Mouse (Mus musculus) cerebellum, adult 11 months (tissue): ENCODE measurements at regions not wholly inside any gene's neighbourhood (a gene's known extent, or its start where the extent isn't known, plus 50 kb on each side); places are given as distances from the start of the nearest gene placed in this dataset.

Source experiments
- DNase-seq: peaks from one replicate; pipeline ENCODE4 v3.0.0; 2022

DNA sequence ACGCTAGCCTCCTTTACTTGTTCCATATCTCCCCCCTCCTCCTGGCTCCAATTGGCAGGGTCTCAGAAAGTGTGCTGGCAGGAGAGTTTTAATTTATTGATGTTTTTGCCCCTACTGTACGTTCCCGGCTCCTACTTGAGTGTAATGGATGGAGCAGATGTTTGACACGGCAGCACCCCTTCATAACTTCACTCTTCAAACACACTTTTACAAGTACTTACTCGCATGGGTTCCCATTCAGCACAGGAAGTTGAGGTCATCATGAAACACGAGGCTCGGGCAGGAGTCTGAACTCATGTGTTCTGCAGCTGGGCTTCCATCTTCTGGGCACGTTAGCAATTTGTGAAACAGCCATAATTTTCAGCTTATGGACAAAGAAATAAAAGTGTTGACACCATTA, 504.3 kb upstream of the Mgmt start:
- DNase-seq: no peak

DNA sequence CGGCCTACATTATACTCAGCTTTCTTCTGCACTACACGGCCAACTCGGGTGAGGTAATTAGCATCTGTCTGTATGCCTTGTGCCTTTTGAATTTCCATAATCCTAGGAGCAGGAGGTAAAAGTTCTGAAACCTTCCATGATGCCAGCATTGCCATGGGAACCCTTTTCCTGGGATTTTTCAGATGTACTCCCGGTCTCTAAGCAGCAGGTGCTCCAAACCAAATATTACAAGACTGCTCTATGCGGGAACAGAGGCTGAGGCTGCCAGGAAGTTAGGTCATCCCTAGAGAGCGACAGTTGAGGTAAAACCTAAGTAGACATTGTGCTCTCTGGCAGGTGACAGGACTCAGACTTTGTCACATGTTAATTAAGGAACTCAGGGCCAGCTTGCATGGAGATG, 501.0 kb upstream of the Mgmt start:
- DNase-seq: no peak

DNA sequence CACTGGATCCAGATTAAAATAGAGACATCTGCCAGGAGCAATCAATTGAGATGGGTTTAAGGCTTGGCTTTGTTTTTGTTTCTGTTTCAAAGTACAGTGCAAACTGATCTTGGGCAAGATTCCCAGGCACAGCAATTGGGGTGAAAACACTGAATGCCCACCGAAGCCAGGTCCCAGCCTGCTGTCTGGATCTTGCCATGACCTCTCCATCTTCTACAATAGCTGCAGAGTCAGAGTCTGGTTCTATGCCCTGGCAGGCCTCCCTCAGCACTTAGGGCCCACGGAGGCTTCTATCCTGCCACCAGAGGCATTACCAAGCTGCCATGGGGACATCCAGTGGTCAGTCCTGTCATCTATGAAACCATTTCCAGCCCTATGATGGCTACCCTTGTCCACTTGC, 498.6 kb upstream of the Mgmt start:
- no peak for DNase-seq

DNA sequence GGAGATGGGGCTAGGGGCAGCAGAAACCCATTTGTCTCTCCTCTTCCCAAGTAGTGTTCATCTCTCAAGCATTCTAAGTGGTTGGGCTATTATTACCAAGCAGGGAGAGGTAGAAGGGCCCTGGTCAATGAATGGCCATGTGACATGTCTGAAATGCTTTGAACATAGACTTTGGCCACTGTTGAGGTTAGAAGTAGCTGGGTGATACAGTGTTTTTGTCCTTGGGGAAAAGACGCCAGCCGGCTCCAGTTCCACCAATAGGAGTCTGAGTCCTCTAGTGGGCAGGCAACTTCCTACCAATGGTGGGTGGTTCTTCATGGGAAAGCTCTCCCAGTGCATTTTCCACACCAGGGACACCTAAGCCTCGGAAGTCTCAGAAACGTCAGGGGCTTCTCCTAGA, 497.3 kb upstream of the Mgmt start:
- DNase-seq: no peak

DNA sequence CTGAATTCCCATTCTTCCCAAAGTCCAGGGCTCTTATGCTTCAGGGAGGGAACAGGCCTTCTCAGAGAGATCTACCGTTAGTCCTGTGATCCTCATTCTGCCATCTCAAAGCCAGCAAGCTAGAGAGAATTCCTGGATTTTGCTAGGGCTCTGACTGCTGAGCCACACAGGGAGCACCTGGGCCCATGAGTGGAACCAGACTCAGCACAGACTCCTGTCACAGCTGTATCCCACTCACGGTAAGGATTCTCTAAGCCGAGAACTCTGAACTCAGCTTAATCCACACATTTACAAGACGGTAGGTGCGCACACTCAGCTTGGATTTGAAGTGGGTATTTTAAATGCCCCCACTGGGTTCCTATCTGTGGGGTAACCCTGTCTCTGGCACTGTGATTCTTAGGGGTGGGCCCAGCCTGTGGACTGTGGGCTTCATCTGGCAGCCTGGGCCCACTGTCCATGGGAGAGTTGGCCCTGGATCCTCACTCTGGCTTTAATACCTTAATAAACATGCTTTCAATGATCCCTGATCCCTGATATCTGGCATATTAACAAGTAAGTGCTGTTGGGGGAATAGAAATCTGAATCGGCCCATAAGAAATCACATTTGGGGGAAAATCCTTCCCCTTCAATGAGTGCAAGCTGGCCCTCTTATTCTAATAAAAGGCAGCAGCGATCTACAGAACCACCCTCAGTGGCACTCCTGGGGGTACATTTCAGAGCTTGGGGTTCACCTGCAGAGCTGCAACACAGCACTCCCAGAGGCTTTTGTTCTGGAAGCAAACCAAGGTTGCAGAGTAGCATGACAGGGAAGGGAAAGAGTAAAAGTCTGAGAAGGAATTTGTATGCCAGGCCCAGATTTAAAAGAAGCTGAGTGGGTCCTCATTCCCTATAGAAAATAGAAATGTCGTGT, 491.5 kb upstream of the Mgmt start:
- no peak for DNase-seq

DNA sequence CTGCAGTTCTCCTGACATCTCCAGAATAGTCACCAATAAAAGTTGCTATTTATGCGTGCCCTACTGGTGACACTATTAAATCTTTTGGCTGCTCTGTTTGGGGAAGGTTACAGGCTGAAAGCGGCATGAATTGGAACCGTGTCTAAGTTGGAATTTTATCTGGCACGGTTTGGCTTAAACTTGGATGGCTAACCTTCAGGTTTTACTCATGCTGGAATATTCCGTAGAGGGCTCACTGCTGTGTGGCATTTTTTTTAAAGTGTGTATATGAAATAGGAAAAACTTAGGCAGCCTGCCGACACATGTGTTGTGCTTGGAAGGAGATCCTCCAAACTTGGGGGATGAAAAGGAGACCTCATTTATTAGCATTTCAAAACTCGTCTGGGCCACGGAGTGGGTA, 489.0 kb upstream of the Mgmt start:
- DNase-seq: no peak

DNA sequence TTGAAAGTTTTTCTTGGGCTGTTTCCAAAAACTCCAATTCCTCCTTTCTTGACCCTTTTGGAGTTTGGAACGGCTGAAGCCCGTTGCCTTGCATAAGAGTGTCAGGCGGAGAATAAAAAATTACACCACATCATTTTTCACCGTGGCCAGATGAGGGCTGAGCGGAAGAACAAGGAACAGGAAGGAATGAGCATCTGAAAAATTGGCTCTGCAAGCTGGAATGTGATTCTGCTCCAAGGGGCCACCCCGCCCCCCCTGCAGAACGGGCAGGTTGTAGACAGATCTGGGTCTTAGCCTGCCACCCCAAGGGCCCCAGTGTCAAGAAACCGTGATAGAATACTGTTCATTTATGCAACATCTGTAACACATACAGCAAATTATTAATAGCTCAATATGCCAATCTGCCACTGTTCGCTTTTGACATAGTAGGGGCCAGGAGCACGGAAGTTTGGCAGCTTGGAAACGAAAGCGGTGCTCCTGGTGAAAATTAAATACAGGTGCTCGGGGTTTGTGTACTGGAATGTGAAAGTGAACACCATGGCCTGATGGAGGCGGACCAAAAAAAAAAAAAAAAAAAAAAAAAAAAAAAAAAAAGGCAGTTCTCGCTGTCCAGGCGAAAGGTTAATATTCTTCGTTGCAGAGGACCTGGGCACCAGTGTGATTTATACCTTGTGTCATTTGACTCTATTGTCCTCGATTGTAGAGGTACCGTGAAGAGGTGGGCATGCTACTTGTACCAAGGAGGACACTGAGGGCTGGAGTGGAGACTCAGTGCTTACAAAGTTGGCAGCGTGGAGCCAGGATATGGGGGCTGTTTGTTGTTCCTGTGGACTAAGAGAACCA, 487.9 kb upstream of the Mgmt start:
- DNase-seq: no peak

DNA sequence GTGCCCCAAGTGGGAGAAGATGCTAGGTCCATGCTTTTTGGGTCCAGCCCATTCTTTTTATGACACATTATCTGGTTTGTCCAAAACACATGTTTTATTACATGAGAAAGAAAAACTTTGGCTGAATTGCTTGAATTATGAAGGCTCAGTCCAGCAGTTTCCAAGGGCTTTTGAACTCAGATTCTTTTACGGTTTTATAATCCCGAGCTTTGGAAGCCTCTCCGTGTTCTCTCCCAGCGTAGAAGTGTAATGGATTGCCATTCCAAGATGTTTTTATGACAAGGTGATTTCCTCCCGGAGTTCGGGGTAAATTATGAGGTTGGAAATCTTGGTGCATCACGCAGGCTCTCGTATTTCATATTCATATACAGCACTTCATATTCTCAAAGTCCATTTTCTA, 479.6 kb upstream of the Mgmt start:
- no peak for DNase-seq

DNA sequence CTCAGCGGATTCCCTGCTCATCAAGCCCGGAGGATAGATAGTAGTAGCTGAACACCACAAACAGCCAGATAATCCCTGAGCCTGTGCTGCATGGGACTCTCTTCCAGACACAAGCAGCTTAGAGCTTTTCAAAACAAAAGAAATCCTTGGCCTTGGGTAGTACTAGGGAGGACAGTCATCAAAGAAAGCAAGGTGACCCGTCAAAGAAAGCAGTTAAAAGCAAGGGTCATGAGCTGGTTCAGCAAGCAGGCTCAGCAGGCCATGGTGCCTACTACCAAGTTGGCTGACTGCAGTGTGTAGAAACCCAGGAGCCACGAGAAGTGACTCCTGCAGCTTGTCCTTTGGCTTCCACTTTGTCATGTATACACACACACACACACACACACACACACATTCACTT, 477.1 kb upstream of the Mgmt start:
- DNase-seq: no peak

DNA sequence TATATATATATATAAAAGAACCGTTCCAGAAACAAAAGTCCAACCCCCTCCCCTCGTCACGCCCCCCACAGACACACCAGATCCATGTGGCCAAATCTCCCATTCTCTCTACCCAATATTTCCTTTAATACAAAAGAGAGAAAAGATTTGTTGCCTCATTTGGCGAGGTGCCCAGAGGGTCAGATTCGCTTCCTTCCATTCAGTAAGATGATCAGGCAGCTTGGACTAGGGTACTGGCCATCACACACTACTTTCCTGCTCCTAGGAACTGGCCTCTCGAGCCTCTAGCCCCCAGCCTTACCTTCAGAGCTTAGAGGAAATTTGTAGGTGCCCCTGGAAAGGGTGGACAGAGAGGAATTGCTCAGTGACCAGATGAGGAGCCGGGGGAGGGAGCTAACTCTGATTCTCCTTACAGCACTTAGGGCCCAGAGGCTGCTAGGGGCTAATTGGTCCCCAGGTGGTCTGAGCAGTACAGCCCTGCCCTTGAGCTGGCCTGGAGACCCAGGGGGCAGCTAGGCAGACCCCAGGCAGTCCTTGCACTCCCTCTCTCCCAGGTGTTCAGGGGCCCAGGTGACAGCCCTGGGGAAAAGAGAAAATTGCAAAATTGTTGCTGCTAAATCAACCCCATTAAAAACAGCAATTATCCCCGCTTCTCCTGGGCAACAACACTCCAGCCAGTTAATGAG, 470.4 kb upstream of the Mgmt start:
- DNase-seq: no peak

DNA sequence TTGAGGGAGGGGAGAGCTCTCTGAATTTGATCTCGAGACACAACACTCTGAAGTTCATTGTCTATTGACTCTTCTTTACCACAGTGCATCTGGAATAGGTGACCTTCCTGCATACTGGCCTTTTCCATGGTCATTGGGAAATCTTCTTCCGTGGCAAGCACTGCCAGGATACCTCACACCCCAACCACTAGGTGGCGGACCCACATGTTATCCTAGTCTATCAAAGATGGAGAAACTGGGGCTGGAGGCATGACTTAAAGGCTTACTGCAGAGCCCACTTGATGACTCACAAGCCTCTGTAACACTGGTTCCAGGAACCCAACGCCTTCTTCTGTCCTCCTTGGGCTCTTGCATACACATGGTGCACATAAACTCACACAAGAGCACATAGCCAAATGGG, 467.2 kb upstream of the Mgmt start:
- no peak for DNase-seq

DNA sequence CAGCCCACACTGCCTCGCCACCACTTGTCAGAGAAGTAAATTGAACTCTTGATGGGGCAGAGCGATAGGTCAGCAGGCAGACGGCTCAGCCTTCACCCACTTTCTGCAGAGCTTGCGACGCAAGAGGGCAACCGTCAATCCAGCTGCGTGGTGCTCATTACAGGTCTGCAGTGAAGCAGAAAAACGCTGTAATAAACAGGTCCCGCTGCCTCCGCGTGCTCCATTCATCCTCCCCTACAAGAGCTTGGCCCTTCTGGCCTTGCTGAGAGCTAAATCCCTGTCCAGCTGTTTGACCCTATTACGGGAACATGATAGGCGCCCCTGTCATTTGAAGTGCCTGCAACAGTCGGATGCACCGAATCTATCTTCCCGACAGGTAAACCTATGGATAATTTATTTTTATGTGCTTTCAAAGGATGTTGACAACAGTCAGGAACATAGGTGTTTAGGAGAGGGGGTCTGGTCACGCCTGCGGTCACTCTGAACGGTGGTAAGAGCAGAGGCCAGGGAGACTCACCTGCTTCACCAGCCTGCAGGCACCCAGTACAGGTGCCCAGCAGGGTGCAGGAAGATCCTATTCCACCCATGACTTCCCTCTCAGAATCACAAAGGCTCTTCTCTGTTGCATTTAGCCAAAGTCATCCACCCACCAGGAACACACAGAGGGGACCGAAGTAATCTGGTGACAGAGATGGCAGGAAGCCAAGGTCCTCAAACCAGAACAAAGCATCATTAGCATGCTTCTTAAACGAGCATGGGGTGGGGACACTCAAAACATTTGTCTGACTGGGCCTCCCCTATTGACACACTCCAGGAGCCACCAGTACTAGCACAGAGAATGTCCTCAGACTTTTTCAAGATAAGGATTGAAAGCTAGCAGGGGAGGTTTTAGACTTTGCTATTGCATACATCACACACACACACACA, 464.1 kb upstream of the Mgmt start:
- no peak for DNase-seq

DNA sequence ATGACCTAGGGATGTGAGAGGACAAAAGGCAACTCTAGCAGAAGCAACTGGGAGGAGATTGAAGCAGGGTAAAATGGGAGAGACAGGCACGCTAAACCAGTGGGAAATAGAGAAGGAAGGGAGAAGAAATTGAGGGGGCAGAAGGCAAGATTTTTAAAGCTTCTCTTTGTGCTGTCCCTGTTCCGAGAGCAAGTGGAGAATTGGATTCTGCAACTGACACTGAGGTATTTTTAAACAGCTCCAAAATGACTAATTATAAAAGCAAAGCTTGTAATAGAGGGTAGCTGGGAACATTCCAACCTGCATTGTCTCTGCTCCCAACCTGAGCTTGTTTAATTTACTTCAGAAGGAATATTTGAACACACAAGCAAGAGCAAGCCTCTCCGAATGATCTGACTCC, 460.7 kb upstream of the Mgmt start:
- no peak for DNase-seq

DNA sequence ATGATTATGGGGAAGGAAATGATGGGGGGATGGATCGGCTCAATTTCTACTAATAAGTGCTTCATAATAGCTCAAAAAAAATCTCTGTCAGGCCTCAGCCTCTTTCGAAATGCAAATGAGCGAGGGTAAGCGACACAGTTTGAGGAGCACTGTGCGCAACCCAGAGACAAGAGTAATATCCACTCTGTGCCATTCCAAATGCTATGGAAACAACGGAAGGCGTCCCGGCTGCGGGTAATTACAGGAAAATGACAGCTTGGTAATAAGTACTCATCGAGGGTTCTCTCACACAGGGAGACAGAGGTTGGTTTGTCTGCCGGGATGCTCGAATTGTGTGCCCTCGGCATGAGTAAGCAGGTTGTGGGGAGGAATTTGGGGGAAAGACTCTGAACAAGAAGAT, 459.9 kb upstream of the Mgmt start:
- no peak for DNase-seq

DNA sequence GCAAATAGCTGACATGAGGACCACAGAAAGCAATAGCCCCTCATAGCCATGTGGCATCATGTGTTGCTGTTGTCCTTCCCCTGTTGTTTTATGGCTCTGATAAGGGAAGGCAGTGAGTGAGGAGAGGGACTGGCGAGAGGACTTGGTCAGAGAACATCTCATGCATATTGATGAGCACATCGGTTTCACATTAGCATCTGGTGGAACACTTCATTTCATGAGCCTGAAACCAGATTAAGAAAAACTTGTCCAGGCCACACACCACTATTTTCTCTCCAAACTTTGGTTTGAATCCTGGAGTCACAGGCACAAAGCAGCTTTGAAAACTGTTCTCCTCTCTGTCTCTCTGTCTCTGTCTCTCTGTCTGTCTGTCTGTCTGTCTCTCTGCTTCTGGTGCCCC, 451.0 kb upstream of the Mgmt start:
- DNase-seq: no peak

DNA sequence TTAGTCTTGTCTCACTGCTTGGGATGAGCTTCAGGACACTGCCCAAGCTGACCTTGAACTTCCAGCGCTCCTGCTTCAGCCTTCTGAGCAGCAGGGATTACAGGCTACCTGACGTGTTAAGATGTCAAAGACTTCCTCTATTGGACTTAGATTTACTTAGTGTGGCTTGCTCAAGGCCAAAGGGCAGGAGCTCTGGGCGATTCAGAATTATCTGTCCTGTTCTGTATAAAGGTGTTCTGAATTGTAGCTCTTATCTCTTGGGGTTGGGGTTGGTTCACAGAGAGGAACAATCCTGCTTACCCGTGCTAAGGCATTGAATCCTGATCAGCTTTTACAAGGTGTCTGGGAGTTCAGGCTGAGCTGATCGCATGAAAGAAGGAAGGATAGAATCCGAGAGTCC, 449.3 kb upstream of the Mgmt start:
- no peak for DNase-seq

DNA sequence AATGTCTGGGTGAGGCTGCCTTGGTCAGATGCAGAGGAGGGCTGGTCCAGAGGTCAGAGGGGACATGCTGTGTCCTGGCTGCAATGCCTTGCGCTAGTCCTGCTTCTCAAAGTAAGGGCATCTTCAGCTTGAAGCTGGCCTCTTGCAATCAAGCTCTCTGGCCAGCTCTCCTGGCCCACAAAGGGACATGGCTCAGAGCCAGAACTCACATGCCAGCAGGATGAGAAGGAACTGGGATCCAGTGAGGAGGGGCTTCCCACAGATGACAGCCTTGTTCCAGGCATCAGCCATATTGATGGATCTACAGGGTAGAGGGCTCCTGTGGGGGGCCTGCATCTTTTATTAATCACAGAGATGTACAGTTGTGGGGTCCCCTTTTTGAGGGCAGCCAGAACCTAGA, 445.1 kb upstream of the Mgmt start:
- no peak for DNase-seq

DNA sequence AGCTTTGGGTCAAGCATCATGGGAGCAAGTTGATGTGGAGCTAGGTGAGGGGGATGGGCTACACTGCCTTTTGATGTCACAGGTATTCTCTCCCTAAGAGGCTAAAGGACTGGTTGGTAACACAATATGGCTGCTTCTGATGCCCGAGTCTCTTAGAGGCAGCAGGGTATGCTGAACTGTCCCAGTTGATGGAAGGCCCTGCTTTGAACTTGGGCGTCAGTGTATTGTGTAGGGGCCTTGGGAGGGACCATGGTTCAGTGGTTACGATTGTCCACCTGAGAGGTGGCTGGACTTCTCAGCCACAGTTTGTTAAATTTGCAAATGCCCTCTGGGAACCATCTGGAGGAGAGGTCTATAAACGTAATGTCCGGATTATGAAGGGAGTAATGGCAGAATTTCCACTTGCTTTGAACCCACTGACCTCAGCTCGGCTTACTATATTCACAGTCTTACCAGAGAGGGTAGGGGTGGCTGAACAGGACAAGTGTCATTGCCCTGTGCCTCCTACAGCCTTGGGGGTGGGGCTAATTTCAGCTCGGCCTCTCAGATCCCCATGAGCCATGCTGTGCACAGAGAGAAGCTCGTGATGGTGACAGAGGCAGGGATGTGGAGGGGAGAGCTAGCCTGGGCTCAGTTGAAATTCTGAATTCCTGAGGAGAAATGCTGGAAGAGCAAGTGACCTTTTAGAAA, 442.6 kb upstream of the Mgmt start:
- no peak for DNase-seq

DNA sequence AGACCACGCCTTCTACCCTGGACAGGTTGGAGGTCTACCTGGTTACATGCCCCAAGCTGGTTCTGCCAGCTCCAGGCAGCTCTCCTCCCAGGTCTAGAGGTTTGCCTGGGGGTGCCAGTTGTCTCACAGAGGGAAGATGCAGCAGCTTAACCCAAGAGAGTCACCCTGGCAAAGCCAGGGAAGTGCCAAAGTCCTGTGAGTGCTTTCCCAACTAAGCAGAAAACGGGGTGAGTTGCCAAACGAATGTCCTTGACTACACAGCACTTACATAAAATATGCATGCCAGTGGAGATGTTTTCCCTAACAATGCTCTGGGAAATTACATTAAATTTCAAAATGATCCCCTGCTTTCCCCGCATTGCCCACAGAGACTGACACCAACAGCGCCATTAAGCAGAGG, 441.9 kb upstream of the Mgmt start:
- no peak for DNase-seq

DNA sequence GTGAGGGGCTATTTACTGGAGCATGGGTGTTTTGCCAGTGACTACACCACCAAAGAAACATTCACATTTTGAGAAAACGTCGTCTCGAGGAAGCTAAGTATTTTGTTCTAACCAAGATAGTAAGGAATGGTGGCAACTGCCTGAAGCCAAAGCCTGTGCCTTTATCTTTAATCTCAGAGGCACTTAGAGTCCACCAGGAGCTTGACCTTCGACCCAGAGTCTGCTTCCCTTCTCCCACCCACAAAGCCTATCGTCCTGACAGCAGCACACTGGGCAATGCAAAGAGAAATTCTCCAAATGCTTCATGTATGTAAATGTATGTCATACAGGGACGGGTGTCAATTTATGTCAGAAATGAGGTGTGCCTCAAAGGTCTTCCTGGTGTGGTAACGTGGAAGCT, 437.2 kb upstream of the Mgmt start:
- DNase-seq: no peak

DNA sequence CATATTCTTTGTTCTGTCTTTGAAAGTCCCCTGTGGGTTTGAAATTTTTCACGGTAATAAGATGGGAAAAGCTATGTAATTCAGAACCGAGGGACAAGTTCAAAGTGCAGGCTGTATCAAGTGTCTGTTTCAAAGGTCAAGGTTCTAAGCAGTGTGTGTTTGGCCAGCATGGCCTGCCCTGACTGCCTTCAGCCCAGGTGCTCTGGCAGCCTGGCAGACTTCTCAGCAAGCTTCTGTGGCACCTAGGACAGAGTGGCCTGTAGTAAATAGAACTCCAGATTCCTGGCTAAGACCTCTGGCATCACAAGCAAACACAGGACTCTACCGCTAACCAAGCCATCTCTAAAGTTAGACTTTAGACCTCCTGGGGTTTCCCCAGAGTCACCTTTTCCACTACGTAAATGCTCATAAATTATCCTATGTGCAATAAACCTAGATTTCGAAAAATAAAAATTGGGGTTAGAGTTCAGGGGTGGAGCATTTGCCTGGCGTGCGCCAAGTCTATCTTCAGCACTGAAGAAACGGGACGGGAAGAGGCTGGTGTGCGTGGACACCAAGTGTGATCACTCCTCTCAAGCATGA, 436.5 kb upstream of the Mgmt start:
- no peak for DNase-seq

DNA sequence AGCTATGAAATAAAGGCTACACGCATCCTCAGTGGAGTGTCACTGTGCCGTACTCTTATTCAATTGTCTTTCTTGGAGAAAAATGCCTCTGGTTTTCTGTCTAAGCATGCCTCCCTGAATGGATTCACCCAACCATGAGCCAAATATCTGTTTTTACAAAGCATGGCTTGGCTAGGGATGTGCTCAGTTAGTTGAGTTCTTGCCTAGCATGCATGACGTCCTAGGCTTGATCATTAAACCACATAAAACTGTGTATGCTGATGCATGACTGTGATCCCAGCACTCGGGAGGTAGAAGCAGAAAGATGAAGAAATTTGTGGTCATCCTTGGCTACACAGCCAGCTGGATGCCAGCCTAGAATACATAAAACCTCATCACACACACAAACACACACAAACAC, 417.3 kb upstream of the Mgmt start:
- DNase-seq: no peak
